Mouse (Mus musculus): Measurements from ENCODE around the gene Cebpa.

DNA sequence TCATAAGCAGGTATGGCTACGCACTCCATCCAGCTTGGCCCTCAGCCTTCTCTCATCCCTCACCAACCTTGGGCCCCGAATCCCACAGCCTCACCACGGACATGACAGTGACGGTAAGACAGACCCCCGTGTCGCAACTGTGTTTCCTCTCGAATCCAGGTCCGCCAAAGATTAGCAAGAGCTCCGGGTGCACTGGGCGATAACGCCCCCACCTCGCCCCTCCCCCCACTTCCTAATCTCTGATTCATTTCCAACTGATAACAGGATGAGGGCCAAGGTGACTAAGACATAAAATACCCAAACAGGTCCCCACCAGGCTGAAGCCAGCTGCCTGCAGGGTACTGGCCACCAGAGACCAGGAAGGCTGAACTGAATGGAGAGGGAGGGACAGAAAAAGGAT is 35.4 kb downstream of the Cebpa start:
- TF ChIP-seq CTCF (IDR thresholded peaks at IDR 0.05; ENCODE audit: low read depth, low read length) (no peak), POLR2A (IDR thresholded peaks at IDR 0.05; ENCODE audit: extremely low read depth, insufficient read depth, low read length) (no peak)

All from liver, adult 2 months (tissue).